Mouse (Mus musculus) right cerebral cortex, postnatal 10 days (tissue): ENCODE data around the gene Cd44.

Source experiments
- DNase-seq, 2 experiments: peaks; one replicate each; pipeline ENCODE4 v3.0.0; 2021; ENCODE audit warnings: low spot score in 2 of 2

The Cd44 gene

DNA sequence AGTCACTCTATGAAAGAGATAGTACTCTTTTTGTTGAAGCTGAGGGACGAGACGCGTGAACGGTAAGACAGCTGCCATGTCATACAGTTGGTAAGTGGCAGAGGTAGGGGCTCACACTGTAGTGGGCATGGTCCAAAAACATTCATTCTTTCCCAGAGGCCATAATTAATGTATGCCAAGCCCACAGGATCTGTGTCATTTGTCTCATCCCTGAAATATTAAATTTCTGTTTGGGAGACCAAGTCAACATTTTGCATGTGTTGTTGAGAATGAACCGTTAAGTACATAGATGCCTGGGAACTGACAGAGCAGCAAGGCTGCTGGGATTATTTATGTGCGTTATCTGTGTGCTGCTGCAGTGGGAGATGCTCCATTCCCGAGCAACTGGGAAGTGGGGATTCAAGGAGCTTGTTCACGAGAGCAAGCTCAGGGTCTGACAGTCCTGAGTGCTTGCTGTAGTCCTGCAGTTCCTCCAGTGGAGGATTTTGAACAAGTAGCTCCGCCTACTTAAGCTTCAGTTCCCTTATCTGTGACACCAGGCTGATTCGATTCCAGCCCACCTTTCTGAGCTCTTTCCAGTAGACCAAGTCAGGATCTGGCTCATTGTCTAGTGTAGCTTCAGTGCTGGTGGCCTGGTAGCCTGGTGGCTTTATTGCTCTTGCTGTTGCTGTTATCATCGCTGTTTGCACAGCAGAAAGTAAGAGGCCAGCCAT is 12.5 kb upstream of the Cd44 start:
- no peak for DNase-seq

DNA sequence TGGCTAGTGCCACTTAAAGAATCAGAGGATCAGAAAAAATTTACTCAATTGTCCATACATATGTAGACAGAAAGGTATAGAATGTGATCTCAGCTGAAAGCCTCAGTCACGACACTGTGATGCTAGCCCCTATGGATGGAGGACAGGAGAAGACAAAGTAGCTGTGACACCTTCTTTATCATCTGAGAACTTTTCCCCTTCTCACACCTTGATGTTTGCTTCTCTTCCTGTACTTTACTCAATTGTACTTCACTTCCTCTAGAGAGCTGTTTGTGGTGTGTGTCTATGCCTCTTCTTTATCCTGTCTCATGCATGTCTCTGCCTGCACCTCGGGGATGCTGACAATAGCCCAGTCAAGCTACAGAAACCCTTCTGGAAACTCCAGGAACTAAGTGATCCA is 11.5 kb upstream of the Cd44 start:
- no peak for DNase-seq

DNA sequence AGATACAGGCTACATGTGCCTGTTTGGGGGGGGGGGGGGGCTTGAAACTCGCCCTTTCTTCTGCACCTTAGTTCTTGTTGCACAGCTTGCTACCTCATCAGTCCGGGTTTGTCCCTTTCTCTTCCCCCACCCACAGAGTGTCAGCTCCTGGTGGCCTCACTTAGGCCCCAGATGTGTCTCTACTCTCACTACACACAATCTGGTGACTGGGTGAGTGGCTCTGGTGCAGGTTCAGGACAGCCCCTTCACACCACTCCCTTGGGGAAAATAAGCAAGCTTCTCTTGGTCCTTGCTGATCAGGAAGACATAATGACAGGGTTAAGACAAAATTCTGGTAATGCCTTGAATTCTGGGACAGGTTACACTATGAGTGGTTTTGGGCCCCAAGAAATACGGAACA is 11.0 kb upstream of the Cd44 start:
- DNase-seq = no peak

DNA sequence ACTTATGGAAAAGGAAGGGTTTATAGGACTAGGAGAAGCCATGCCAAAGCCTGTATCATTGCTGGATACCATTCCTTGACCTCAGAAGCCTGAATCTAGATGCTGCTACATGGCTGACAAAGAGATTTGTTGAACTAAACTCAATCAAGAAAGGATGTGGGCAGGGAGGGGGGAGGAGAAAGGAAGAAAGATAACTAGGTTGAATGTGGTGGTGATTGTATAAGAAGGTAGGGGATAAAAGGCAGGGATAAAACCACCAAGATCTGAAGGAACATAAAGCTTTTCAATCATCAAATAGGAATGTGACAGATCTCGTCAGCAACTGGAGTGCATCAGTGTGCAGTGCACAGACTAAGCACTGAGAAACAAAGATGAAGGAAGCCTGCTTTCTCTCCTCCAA is 7.9 kb upstream of the Cd44 start:
- no peak for DNase-seq

- DNase-seq = no peak
Measured at GRCm38 (mm10) chr2:102905604-102906003, 4.1 kb upstream of the Cd44 start.

- no peak for DNase-seq
Measured at GRCm38 (mm10) chr2:102901828-102902223, 361 bp upstream of the Cd44 start.

DNA sequence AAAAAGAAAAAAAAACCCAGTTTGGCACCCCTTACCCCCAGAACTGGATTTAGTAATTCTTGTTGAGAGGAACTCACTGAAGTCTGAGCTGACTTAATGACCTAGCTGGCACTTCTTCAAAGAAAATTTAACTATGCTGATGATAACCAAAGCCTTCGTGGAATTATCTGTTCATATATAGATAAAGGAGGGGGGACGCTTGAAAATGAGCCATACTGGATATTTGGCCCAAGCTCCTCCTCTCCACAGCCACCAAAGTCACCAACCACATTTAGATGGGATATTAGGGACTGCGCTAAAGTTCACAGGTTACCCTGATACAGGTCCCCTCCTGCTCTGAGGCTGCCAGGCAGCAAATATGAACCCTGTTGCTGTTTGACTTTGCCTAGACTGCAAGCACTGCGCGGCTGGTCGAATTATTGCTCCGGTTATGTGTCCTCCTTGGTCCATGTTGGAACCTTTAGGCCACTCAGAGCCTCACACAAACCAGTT is 1.2 kb downstream of the Cd44 start:
- DNase-seq = no peak

- no peak for DNase-seq
Measured at GRCm38 (mm10) chr2:102899238-102899637, 2.2 kb downstream of the Cd44 start.

- no peak for DNase-seq
Measured at GRCm38 (mm10) chr2:102898585-102898984, 2.9 kb downstream of the Cd44 start.

DNA sequence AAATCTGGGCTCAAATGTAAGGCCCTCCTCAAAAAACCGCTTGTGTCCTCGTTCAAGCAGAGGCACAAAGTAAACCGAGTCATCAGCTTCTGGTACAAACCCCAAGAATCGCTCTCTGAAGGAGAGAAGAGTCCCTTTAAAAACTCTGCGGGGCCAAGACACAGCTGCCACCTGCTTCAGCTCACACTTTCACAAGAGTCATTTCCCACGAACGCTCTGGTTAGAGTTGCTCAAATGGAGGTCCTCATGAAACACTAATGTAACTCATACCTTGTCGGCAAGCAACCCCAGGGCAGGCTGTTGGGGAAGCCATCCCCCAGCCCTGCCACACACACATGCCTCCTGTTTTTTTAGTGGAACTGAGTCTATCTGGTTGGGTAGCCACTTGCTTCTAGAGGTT is 5.3 kb downstream of the Cd44 start:
- no peak for DNase-seq

DNA sequence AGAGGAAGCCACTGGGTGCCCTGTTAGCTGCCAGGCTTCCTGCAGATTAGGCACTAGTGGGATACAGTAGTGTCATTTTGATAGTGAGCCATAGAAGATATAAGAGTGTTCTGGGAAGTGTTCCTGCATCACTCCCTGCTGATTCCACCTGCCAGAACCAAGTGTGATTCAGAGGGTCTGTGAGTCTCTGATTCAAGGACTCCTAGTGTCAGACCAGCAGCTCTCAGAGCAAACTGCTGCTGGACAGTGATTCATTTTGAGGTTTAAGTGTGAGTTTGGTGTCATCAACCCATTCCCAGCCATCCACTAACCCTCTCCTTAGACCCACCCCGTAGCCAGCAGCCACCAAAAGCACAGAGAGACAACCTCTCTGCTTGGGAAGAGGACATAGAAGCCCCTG is 6.3 kb downstream of the Cd44 start:
- DNase-seq = no peak

DNA sequence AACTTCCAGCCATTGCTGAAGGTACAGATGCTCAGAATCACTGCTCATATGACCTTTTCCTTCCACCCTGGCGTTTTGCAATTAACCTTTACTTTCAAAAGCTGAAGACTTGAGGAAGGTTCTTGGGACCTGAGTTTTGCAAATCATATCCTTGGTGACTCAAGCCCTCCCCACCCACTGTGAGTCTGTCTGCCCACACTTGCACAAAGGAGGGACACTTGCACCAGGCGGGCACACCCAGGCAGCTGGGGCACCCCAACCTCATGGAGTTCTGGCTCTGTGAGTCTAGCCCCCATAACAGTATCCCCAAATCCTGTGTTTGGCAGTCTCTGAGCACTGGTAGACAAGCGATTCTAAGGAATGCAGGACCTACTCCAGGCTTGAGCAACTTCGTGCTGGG is 6.7 kb downstream of the Cd44 start:
- DNase-seq = no peak

- no peak for DNase-seq
Measured at GRCm38 (mm10) chr2:102888688-102889225, 12.7 kb downstream of the Cd44 start.

DNA sequence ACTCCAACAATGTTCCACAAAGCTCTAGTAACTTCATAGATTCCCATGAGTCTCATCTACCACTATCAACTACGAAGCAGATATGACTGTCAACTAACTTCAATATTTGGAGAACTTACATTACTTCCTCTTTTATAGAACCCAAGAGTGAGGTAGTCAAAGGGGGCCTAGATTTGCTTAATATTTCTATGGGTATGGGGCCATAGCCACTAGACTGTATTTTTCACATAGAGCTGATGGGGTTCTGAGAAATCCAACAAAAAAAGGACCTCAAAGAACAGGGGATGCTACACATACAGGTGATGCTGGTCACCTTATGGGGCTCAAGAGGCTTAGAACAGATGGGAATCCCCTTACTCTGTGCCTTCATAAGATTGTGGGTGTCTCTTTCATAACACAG is 14.3 kb downstream of the Cd44 start:
- DNase-seq = no peak

DNA sequence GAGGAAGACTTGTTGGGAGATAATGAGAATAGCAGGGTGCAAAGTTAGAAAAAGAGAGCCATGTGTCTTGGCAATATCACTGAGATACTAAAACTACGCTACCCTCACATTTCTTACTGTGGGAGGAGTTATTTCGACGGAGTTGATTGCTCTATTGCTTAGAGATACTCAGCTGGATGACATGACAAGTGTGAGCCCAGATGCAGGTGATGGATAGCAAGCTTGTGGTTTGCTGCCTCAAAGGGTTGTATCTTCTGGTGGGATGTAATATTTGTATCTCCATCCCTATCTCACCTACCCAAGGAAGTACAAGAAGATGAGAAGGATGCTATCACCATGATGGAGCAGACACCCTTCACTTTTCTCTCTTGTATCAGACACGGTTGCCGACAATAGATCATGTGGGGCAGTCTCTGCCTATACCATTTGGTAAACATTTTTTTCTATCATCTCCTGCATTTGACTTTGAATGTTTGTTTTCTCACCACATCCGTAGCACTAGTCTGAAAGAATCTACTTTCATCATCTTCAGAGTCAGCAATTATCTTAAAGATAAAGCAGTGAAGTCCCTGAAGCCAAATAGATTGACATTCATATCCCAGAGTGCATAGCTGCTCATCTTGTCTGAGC is 15.0 kb downstream of the Cd44 start:
- DNase-seq = no peak

DNA sequence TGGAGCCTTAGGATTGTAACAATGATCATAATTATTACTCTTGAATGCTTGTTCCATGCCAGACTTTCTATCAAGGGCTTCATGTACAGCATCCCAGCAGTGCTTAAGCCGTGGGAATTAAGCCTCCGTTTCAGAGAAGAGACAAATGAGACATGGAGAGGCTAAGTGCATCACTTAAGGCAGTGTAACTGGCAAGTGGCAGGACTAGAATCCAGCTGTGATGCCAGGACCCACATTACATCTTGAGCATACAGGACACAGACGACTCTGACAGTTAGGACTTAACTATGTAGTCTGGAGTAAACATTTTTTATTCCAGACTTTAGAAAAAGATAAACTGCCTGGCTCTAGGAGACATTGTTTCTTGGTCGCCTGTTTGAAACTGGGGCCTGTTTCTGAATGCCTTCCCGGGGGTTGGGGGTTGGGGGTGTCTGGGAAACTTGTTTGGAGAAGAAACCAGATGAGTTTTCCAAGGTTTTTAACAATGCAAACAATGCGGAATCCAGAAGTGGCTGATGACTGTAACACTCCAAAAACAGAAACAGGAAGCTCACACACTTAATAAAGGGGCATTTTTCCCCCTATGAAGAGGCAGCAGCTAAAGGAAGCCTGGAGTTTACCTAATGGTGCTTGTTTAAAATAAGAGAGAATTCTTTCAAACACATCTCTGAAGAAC is 18.7 kb downstream of the Cd44 start:
- no peak for DNase-seq

GRCm38 (mm10) chr2:102882004-102882588 is 19.4 kb downstream of the Cd44 start:
- peak; percentile 37 to 49 for DNase-seq

- DNase-seq = no peak
Measured at GRCm38 (mm10) chr2:102878513-102878912, 23.0 kb downstream of the Cd44 start.

DNA sequence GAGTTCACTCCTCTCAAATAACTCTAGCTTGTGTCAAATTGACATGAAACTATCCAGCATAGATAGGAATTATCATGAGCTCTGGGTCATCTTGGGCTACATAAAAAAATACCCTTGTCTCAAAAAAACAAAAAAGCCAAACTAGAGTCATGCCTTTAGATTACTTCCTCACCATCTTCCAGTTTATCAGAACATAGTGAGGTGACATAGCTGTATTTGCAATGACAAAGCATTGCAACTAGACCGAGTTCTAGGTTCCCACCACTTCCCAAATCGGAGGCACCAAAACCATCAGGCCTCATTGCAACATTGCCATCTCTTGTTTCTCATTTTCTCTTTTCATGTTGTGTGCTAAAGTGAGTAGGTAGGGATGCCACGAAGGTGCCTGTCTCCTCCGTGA is 24.0 kb downstream of the Cd44 start:
- DNase-seq = no peak

DNA sequence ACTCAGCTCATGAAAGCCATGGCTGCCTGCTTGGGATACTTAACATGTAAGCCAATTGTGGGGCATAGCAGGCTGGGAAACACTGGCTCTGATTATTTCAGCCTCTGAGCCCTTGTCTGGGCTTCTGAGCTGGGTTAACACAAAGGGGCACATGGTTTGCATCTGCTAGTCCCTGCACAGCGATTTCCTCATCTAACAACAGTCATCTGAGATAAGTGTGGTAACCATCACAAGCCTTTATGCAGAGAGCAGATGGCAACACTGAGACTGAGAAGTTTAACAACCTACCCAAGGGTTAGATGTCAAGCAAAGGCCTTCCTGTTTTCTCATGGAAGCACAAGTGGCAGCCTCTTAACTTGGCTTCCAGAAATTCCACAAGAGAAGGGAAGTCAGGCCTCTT is 25.3 kb downstream of the Cd44 start:
- DNase-seq = no peak

DNA sequence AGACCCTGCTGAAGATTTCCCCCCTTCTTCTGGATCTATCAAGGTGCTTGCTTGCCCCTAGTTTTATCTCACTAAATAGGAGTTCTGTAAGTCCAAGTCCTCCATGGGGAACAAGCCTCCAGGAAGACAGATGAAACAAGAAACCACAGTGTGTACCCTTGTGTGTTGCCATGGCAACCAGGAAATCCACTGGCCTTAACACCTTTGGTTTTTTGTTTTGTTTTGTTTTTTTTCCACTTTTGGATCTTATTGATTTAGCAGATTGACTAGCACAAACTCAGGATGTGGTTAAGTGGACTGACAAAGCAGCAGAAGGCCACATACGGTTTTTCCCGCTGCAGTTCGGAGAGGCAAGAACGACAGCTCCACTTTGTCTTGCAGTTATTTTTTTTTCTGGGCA is 27.6 kb downstream of the Cd44 start:
- DNase-seq = no peak

DNA sequence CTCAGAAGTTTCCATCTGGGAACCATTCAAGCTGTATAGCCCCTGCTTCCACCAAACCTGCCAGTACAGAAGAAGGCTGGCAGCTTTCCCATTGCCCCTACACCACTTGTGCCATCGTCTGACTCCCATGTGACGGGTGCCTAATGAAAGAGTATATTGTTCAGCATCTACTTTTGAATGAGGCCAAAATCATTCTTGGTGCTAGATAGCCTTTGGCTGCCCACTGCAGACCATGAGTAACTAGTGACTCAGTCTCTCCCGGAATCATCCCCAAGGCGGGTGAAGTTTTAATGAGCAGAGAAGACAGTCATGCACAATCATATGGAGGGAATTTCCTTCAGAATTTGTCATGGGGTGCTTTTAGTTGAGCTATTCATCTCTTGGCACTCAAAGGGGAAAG is 28.3 kb downstream of the Cd44 start:
- DNase-seq = no peak
